Mouse (Mus musculus) bone marrow, adult 2 months (tissue): ENCODE results near the gene Slmap.

ENCODE experiments used
- CTCF ChIP-seq: fragments of 200-500 bp; IDR thresholded peaks from 2 replicates; pipeline ENCODE4 v1.5.1; 2011; ENCODE audit warnings: low read length, control low read depth; ENCODE audit not compliant: control insufficient read depth, insufficient read depth
- POLR2A ChIP-seq: fragments of 200-500 bp; IDR thresholded peaks from 2 replicates; pipeline ENCODE4 v1.6.1; 2011; ENCODE audit warnings: low read depth, mild to moderate bottlenecking, control low read depth, low read length, borderline replicate concordance; ENCODE audit not compliant: control insufficient read depth

- no peak for TF ChIP-seq CTCF
- TF ChIP-seq POLR2A: no peak
These were observed 16.9 kb downstream of the Slmap start for GRCm38 (mm10) chr14:26517843-26518242.
